In genomic region chr15:100457340-100457739, GRCm38 (mm10) we compare ENCODE assay signal across 8 mouse cellular contexts. TPM values are rescaled to one million over a fixed set of nuclear protein-coding genes. Genes with fewer than 3 reads are reported as not detected.
A peak's percentile ranks its signal among the peaks of the same experiment; 100 is the strongest.
DNase-seq lines count a peak whose midpoint lies in the region; ATAC-seq lines count a peak whose summit lies in the region.

No protein-coding gene starts in this region.

- H3K4me1 ChIP-seq in embryonic facial prominence, embryonic 11.5 days (ENCODE audit: control insufficient read depth, insufficient read depth, low read length) = no peaks in the 10 kb centered on the region; the same call in 1 of the 2 replicates
- H3K4me1 ChIP-seq in heart, embryonic 11.5 days (ENCODE audit: control insufficient read depth, insufficient read depth, low read length) = peaks cover 4% of the 10 kb centered on the region
- H3K4me1 ChIP-seq in kidney, embryonic 16.5 days (ENCODE audit: insufficient read depth, low read length) = peaks cover 12% of the 10 kb centered on the region; the same call in 1 of the 2 replicates
- no peaks in the 10 kb centered on the region for H3K4me1 ChIP-seq in lung, embryonic 16.5 days (replicated peaks; ENCODE audit: control insufficient read depth, insufficient read depth, low read length)

- H3K27ac ChIP-seq in embryonic facial prominence, embryonic 11.5 days (replicated peaks; ENCODE audit: low read depth, low read length) = no peak overlapping the region
- no peak overlapping the region for H3K27ac ChIP-seq in heart, embryonic 11.5 days (ENCODE audit: low read depth, low read length)
- H3K27ac ChIP-seq in kidney, embryonic 16.5 days (ENCODE audit: low read length) = no peak overlapping the region
- H3K27ac ChIP-seq in lung, embryonic 16.5 days (ENCODE audit: low read length) = no peak overlapping the region

- peak; percentile 73 to 76 for DNase-seq in CD8-positive naive resting alpha-beta T cell, adult 2 months (ENCODE audit: low read depth in 2 of 2, low spot score in 2 of 2)
- DNase-seq in adrenal gland, postnatal 25 days = peak; percentile 78
- DNase-seq in embryonic facial prominence, embryonic 11.5 days (ENCODE audit: low spot score) = peak; percentile 92
- DNase-seq in ovary, postnatal 36 days (ENCODE audit: low spot score) = peak; percentile 65
- peak; percentile 81 for DNase-seq in thymus, postnatal 25 days

- H3K9me3 ChIP-seq in embryonic facial prominence, embryonic 11.5 days (replicated peaks; ENCODE audit: control insufficient read depth, low read length) = no peaks in the 10 kb centered on the region
- H3K9me3 ChIP-seq in heart, embryonic 11.5 days (replicated peaks; ENCODE audit: control insufficient read depth, low read length) = no peaks in the 10 kb centered on the region
- H3K9me3 ChIP-seq in kidney, embryonic 16.5 days (ENCODE audit: low read length) = no peaks in the 10 kb centered on the region
- no peaks in the 10 kb centered on the region for H3K9me3 ChIP-seq in lung, embryonic 16.5 days (ENCODE audit: control insufficient read depth, low read length)

- no peak overlapping the region for H3K9ac ChIP-seq in embryonic facial prominence, embryonic 11.5 days (replicated peaks; ENCODE audit: low read length)
- H3K9ac ChIP-seq in heart, embryonic 11.5 days (ENCODE audit: low read depth, low read length) = no peak overlapping the region
- H3K9ac ChIP-seq in kidney, embryonic 16.5 days (replicated peaks; ENCODE audit: low read length) = no peak overlapping the region
- H3K9ac ChIP-seq in lung, embryonic 16.5 days (ENCODE audit: low read length) = no peak overlapping the region

- no peaks in the 10 kb centered on the region for H3K27me3 ChIP-seq in embryonic facial prominence, embryonic 11.5 days (ENCODE audit: control insufficient read depth, insufficient read depth, low read length)
- H3K27me3 ChIP-seq in heart, embryonic 11.5 days (ENCODE audit: control insufficient read depth, insufficient read depth, low read length) = 0 out of 2 replicates have a peak, but pooled peaks cover 4% of the 10 kb centered on the region
- no peaks in the 10 kb centered on the region for H3K27me3 ChIP-seq in kidney, embryonic 16.5 days (ENCODE audit: insufficient read depth, low read length)
- no peaks in the 10 kb centered on the region; the same call in 1 of the 2 replicates for H3K27me3 ChIP-seq in lung, embryonic 16.5 days (ENCODE audit: control insufficient read depth, insufficient read depth, low read depth, low read length)

- no peak overlapping the region for H3K4me2 ChIP-seq in embryonic facial prominence, embryonic 11.5 days (ENCODE audit: low read depth, low read length)
- peak overlapping the region; percentile 49 for H3K4me2 ChIP-seq in heart, embryonic 11.5 days
- H3K4me2 ChIP-seq in kidney, embryonic 16.5 days (replicated peaks; ENCODE audit: low read depth, low read length) = 0 out of 2 replicates have a peak overlapping the region, but pooled peaks have one; percentile 12
- H3K4me2 ChIP-seq in lung, embryonic 16.5 days (ENCODE audit: low read depth, low read length) = no peak overlapping the region

- ATAC-seq in embryonic facial prominence, embryonic 11.5 days (replicated peaks; ENCODE audit: insufficient number of reproducible peaks, low FRiP score, low TSS enrichment, low read depth) = no peak
- ATAC-seq in heart, embryonic 11.5 days (replicated peaks; ENCODE audit: insufficient number of reproducible peaks, low FRiP score, low TSS enrichment) = no peak
- peak; percentile 64 for ATAC-seq in kidney, embryonic 16.5 days (ENCODE audit: low FRiP score, low TSS enrichment)
- ATAC-seq in lung, embryonic 16.5 days (ENCODE audit: low read depth) = peak; percentile 68; the same call in 1 of the 2 replicates

- no peaks in the 10 kb centered on the region for H3K36me3 ChIP-seq in embryonic facial prominence, embryonic 11.5 days (replicated peaks; ENCODE audit: control insufficient read depth, insufficient read depth, low read depth, low read length)
- no peaks in the 10 kb centered on the region for H3K36me3 ChIP-seq in heart, embryonic 11.5 days (ENCODE audit: control insufficient read depth, insufficient read depth, low read length)
- no peaks in the 10 kb centered on the region for H3K36me3 ChIP-seq in kidney, embryonic 16.5 days (ENCODE audit: insufficient read depth, low read length)
- H3K36me3 ChIP-seq in lung, embryonic 16.5 days (ENCODE audit: control insufficient read depth, insufficient read depth, low read length) = no peaks in the 10 kb centered on the region

- 6% methylated on average over 17 of the region's 17 CpGs for WGBS in embryonic facial prominence, embryonic 11.5 days
- WGBS in heart, embryonic 11.5 days (ENCODE audit: insufficient replicate concordance) = 7% methylated on average over 17 of the region's 17 CpGs
- 6% methylated on average over 17 of the region's 17 CpGs for WGBS in kidney, embryonic 16.5 days
- 7% methylated on average over 17 of the region's 17 CpGs for WGBS in lung, embryonic 16.5 days

- H3K4me3 ChIP-seq in embryonic facial prominence, embryonic 11.5 days (ENCODE audit: low read depth, low read length) = no peak overlapping the region
- 0 out of 2 replicates have a peak overlapping the region, but pooled peaks have one; percentile 3 for H3K4me3 ChIP-seq in heart, embryonic 11.5 days (ENCODE audit: low read depth, low read length)
- no peak overlapping the region for H3K4me3 ChIP-seq in kidney, embryonic 16.5 days (ENCODE audit: low read length)
- H3K4me3 ChIP-seq in lung, embryonic 16.5 days (ENCODE audit: low read length) = no peak overlapping the region

RNA-seq across cellular contexts. Expression of gene Letmd1, which starts 11.5 kb away (rescaled TPM):
- 123 and 143 TPM in 2 replicates for total RNA-seq in adrenal gland, postnatal 25 days (2021)
- 37.2 and 40.1 TPM in 2 replicates for polyA plus RNA-seq in embryonic facial prominence, embryonic 11.5 days (2014; fragmentation: Nextera tagmentation; extraction: Ambion mirVana)
- polyA plus RNA-seq in heart, embryonic 11.5 days (2014; fragmentation: Nextera tagmentation; extraction: Ambion mirVana) = 19.0 and 19.3 TPM in 2 replicates
- polyA plus RNA-seq in kidney, embryonic 16.5 days (2015; fragmentation: Nextera tagmentation; extraction: Ambion mirVana) = 31.8 and 33.1 TPM in 2 replicates
- polyA plus RNA-seq in lung, embryonic 16.5 days (2015; fragmentation: Nextera tagmentation; extraction: Ambion mirVana) = 23.9 and 26.1 TPM in 2 replicates

RNA-seq across cellular contexts. Expression of gene Slc11a2, which starts 32.5 kb away (rescaled TPM):
- total RNA-seq in adrenal gland, postnatal 25 days (2021) = 105 and 111 TPM in 2 replicates
- polyA plus RNA-seq in embryonic facial prominence, embryonic 11.5 days (2014; fragmentation: Nextera tagmentation; extraction: Ambion mirVana) = 18.3 and 18.8 TPM in 2 replicates
- 14.9 and 15.5 TPM in 2 replicates for polyA plus RNA-seq in heart, embryonic 11.5 days (2014; fragmentation: Nextera tagmentation; extraction: Ambion mirVana)
- polyA plus RNA-seq in kidney, embryonic 16.5 days (2015; fragmentation: Nextera tagmentation; extraction: Ambion mirVana) = 36.8 and 37.4 TPM in 2 replicates
- 22.3 and 23.6 TPM in 2 replicates for polyA plus RNA-seq in lung, embryonic 16.5 days (2015; fragmentation: Nextera tagmentation; extraction: Ambion mirVana)

RNA-seq across cellular contexts. Expression of gene Gm5475, which starts 35.4 kb away (rescaled TPM):
- not detected in 2 replicates for total RNA-seq in adrenal gland, postnatal 25 days (2021)
- 0.08 and 0.14 TPM in 2 replicates for polyA plus RNA-seq in embryonic facial prominence, embryonic 11.5 days (2014; fragmentation: Nextera tagmentation; extraction: Ambion mirVana)
- polyA plus RNA-seq in heart, embryonic 11.5 days (2014; fragmentation: Nextera tagmentation; extraction: Ambion mirVana) = not detected in 2 replicates
- polyA plus RNA-seq in kidney, embryonic 16.5 days (2015; fragmentation: Nextera tagmentation; extraction: Ambion mirVana) = 0.19 and 0.22 TPM in 2 replicates
- polyA plus RNA-seq in lung, embryonic 16.5 days (2015; fragmentation: Nextera tagmentation; extraction: Ambion mirVana) = 0.06 and 0.19 TPM in 2 replicates

RNA-seq across cellular contexts. Expression of gene Csrnp2, which starts 37.9 kb away (rescaled TPM):
- 6.8 and 8.2 TPM in 2 replicates for total RNA-seq in adrenal gland, postnatal 25 days (2021)
- 23.0 and 24.8 TPM in 2 replicates for polyA plus RNA-seq in embryonic facial prominence, embryonic 11.5 days (2014; fragmentation: Nextera tagmentation; extraction: Ambion mirVana)
- 9.4 and 10.2 TPM in 2 replicates for polyA plus RNA-seq in heart, embryonic 11.5 days (2014; fragmentation: Nextera tagmentation; extraction: Ambion mirVana)
- polyA plus RNA-seq in kidney, embryonic 16.5 days (2015; fragmentation: Nextera tagmentation; extraction: Ambion mirVana) = 15.3 and 16.4 TPM in 2 replicates
- 9.5 and 10.6 TPM in 2 replicates for polyA plus RNA-seq in lung, embryonic 16.5 days (2015; fragmentation: Nextera tagmentation; extraction: Ambion mirVana)

Comparison
In these comparisons a context has a peak if more than half of its experiments do, and no peak if none do; other contexts are left out.
1. ATAC-seq: peak in kidney, embryonic 16.5 days (single experiment) and lung, embryonic 16.5 days (single experiment); none in embryonic facial prominence, embryonic 11.5 days (single experiment) and heart, embryonic 11.5 days (single experiment).
2. H3K4me2 ChIP-seq: peak in heart, embryonic 11.5 days (single experiment) and kidney, embryonic 16.5 days (single experiment); none in embryonic facial prominence, embryonic 11.5 days (single experiment) and lung, embryonic 16.5 days (single experiment).
3. Peak in every context shown above with its lines, with median percentiles within 50 percentile points of each other: DNase-seq.